Mouse (Mus musculus): ENCODE measurements around the gene Tmem220.

The Tmem220 gene

DNA sequence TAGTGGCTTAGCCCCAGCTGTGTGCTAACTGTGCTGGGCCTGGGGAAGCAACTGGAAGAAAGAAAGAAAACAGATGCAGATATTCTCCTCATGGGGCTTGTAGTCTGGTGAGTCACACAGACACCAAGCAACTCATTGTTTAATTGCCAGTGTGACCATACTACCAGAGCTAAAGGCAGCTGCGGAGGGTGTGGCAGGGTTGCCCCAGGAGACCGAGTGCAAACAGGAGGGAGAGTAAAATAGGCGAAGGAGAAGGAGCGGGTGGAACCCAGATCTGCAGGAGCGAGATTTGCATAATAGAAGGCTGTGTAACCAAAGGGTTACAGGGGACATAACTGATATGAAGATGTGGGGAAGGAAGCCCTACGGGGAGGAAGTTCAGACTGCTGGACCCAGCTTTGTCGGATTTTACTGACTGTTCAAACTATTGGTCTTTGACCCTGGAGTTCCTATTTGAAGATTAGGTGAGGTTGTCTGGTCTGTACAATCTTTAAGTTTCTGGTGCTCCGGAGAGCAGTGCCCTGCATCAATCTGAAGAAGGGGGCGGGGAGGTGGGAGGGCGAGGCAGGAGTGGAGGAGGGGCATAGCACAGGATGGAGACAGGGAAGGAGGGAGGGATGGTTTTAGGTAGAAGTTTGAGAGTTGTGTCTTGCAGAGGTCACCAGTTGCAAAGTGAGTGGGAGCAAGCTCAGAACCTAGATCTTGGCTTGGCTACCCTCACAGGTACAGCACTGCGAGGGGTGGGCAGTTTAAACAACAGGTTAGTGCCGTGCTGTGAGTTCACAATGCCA is 7.0 kb upstream of the Tmem220 start:
- in situ Hi-C loops (cut with MboI, MseI): loop anchor here (10.0 kb wide), 2 partner anchors 337 to 357 kb away; no protein-coding TSS in a partner anchor

DNA sequence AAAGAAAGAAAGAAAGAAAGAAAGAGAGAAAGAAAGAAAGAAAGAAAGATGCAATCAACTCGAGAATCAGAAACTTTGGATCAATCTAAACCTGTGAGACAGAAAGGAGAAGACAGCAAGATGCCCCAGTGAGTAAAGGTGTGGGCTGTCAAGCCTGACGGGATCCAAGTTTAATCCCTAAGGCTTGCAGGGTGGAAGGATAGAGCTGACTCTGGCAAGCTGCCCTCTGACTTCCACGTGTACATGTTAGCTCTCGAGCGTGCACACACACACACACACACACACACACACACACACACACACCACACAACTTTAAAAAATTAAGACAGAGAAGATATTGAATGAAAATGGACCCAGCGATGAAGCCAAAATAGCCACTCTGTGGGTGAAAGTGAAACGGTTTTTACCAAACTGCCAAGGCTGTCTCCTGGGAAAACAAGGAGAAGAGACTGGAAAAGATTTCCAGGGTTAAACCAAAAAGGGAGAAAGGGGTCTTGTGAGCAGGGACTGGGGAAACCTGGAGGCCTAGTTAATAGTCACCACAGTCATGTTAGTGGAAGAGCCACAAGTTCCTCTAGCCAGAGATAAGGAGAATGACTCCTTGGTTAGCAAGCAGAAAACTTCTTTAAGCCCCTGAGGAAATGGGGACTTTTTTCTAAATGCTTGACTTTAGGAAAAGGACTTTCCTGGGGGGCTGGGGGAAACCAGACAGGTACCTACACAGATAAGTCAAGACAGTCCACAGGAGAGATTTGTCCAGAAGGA is 5.1 kb upstream of the Tmem220 start:
- in situ Hi-C loops (cut with MboI, MseI): loop anchor here (10.0 kb wide), 3 partner anchors 335 to 835 kb away; no protein-coding TSS in a partner anchor

DNA sequence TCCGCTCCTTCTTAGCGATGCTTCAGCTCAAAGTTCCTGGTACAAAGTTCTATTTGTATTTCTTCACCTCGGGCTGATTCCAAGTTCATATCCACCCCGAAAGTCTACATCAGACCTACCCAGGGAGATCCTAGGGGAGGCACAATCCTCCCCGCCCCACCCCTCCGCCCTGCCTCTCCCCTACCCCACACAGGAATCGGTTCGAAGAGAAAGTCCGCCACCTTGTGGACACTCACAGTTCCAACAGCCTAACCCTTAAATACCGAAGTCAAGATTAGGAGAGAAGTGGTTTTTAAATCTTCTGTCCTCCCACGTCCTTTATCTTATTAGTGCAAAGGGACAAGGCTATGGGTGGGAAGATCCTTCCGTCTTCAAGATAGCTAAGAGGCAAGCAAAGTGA is 4.0 kb upstream of the Tmem220 start:
- in situ Hi-C loops (cut with MboI, MseI): loop anchor here in 1 of 2 experiments (10.0 kb wide), 1 partner anchor 834 kb away; no protein-coding TSS in a partner anchor

DNA sequence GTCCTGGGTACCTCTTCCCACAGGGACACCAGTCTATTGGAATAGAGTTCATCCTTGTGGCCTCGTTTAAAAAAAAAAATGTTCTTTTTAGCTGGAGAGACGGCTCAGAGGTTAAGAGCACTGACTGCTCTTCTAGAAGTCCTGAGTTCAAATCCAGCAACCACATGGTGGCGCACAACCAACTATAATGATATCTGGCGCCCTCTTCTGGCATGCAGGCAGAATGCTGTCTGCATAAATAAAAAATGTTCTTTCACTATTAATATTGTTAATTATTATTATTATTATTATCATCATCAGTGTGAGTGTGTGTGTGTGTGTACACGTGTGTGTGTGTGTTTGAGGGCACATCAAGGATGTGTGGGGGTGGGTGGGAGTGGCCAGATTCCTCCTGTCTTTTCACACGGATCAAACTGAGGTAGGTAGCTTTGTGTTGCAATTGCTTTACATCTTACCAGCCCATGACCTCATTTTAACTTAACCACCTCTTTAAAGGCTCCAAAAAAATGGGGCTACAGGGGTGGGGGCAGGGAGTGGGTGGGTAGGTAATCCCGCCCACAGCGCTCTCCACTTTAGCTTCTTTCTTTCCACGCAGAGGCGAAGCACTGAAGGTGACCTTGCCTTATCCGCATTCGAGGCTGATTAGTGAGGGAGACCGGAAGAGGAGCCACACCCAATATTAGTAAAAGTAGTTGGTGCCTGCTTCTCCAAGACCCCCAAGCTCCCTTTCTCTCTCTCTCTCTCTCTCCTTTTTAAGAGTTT is 2.4 kb upstream of the Tmem220 start:
- in situ Hi-C loops (cut with MboI, MseI): loop anchor here in 1 of 2 experiments (10.0 kb wide), 1 partner anchor 832 kb away; no protein-coding TSS in a partner anchor

DNA sequence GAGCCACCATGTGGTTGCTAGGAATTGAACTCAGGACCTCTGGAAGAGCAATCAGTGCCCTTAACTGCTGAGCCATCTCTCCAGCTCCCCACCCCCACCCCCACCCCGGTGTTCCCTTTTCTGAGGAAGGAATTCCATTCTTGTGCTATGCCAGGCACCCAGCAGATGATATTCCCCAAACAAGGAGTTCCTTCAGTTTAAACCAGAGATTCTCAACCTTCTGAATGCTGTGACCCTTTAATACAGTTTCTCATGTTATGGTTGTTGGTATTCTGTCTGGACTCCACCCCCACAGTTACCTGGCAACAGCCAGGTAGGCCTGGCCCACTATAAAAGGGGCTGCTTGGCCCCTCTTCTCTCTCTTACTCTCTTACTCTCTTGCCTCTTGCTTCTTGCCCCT is 1.8 kb upstream of the Tmem220 start:
- in situ Hi-C loops (cut with MboI, MseI): loop anchor here in 1 of 2 experiments (10.0 kb wide), 1 partner anchor 832 kb away; no protein-coding TSS in a partner anchor

DNA sequence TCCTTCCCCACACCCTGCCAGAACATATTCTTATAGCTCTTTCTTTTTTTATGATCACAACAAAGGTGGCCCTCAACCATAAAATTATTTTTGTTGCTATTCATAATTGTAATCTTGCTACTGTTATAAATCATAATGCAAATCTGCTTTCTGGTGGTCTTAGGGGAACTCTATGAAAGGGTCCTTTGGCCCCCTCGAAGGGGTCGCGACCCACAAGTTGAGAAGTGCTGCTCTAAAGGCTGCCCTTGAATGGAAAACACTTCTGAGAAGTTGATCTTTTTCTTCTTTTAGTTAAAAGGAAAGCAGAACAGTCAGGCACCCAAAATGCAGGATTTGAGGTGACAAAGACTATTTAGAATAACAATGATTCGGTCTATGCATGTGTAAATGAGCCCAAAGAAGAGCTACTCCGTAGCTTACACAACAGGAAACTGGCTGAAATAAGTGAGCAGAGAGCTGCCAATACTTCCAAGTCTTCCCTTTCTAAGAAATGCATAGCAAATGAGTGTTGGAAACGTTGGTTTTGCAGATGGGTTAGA is 1.1 kb upstream of the Tmem220 start:
- in situ Hi-C loops (cut with MboI, MseI): loop anchor here in 1 of 2 experiments (10.0 kb wide), 1 partner anchor 831 kb away; no protein-coding TSS in a partner anchor

DNA sequence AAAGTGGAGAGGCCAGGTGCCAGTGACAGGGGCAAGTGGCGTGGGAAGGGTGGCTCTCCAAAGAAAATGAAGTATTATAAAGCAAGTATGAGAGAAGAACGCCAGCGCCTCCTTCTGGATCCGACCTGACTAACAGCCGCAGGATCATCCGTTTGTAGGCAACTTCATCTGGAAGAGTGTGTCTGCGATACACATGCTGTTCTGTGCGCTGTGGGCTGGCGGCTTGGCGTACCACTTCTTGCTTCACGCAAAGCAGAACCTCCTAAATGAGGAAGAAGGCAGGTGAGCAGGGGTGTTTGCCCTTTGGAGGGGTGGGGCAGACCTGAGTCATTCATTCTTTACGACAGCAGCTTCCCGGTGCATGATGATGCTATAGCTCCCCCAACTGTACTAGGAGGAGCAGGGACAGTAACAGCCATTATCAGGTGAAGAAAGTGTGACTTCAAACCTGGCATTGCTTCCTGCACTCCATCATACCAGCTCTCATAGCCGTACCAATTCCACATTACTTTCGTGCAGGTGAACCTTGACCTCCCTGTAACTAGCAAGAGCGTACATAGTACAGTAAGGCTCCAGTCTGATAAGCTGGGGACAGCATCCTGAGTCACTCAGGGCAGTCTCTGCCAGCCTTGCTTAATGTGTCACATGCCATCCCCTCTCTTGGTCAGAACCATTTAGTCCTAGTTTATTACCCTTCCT is 6.1 kb downstream of the Tmem220 start:
- in situ Hi-C loops (cut with MboI, MseI): loop anchor here in 1 of 2 experiments (25.0 kb wide), 1 partner anchor 1219 kb away; the partner anchor contains the start of gene Zkscan6

DNA sequence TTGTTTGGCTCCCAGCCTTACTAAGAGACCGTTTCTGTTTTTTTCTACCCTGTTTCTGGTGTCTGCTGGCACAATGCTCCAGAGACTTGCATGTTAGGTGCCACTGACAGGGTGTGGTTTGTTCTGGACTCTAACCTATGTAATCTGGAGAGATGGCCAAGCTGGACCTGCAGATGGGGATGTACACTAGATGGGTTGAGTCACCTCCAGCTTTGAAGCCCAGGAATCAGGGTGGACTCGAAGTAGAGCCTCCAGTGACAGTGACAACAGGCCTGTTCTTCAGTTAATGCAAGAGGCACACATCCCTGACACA is 6.6 kb downstream of the Tmem220 start:
- in situ Hi-C loops (cut with MboI, MseI): loop anchor here in 1 of 2 experiments (25.0 kb wide), 1 partner anchor 1219 kb away; the partner anchor contains the start of gene Zkscan6

DNA sequence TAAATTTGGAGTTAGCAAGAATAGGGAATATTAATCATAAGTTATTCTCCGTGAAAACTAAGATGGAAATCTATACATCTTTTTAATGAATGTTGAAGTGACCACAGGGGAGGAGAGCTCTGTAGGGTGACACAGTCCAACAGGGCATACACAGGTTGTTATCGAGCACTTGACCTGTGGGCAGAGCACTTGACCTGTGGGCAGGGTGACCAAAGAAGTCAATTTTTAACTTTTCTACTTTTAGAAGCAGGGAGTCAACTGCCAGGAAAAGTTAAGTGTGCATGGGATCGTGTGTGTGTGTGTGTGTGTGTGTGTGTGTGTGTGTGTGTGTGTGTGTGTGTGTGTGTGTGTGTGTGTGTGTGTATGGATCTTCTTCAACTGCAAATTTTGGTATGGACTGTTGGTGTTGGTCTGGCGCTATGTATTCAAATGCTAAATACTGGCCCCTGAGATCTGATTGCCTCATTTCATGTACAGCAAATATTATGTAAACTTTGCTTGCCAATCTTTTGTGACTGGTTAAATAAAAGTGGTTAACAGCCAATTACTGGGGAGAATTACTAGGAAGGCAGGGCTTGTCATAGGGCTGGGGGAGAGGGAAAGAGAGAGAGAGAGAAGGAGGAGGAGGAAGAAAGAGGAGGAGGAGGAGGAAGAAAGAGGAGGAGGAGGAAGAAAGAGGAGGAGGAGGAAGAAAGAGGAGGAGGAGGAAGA is 10.0 kb downstream of the Tmem220 start:
- in situ Hi-C loops (cut with MboI, MseI): loop anchor here in 1 of 2 experiments (25.0 kb wide), 1 partner anchor 1223 kb away; the partner anchor contains the start of gene Zkscan6

DNA sequence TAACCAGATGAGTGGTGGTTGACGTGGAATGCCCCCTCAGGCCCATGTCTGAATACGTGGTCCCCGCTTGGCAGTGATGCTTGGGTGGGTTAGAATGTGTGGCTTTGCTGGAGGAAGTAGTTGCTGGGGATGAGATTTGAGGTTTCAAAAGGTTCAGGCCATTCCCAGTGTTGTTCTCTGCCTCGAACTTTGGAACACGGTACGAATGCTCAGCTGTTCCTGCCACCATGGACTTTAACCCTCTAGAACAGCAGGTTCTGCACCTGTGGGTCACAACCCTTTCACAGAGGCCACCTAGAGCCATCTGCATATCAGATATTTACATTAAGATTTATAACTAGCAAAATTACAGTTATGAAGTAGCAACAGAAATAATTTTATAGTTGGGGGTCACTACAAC is 11.3 kb downstream of the Tmem220 start:
- in situ Hi-C loops (cut with MboI, MseI): loop anchor here in 1 of 2 experiments (25.0 kb wide), 1 partner anchor 1224 kb away; the partner anchor contains the start of gene Zkscan6

DNA sequence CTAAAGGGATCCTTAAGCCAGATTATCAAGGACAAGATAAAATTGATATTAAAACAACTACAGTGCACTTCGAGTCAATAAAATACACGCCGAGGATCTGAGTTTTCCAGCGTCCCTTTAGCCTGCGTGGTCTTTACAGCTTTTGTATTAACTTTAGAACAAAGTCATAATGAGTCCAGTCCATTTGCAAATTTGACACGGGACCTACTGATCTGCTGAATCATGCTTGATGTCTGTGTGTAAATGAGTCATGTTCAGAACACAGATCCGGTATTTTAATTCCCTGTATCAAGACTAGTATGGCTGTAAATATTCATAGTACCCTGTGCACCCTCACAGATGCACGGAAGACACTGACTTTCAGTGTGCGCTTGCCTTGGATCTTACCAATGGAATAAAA is 11.9 kb downstream of the Tmem220 start:
- in situ Hi-C loops (cut with MboI, MseI): loop anchor here in 1 of 2 experiments (25.0 kb wide), 1 partner anchor 1225 kb away; the partner anchor contains the start of gene Zkscan6

DNA sequence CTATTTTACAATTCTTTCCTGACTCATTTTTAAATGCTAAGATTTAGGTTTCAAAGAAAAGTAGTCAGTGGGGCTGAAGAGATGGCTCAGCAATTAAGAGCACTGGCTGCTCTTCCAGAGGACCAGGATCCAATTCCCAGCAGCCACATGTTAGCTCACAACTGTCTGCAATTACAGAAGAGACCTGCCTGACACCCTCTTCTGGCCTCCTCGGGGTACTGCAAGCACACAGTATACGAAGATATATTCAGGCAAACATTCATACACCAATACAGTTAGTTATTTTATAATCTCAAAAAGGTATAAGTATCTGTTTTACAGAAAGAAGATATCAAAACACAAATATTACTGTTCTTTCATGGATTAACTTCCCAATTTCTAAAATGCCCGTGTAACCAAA is 14.8 kb downstream of the Tmem220 start:
- in situ Hi-C loops (cut with MboI, MseI): loop anchor here in 1 of 2 experiments (25.0 kb wide), 1 partner anchor 1227 kb away; the partner anchor contains the start of gene Zkscan6

DNA sequence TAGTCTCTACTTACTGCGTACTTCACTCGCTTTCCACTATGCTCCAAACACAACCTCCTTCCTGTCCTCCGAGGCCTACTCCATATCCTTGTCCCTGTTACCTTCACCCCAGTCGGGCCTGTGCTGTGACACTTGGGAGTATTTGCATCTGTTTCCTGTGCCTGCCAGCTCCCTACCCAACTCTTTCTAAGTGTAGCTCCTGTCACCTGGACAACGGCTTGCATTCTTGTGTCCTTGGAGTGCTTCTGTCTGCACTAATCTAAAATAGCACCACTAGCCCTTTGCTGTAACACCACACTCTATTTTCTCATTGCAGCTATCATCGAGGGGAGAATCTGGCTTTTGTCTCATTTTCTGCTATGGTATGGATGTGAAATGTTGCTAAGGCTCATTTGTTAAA is 15.5 kb downstream of the Tmem220 start:
- in situ Hi-C loops (cut with MboI, MseI): loop anchor here in 1 of 2 experiments (25.0 kb wide), 1 partner anchor 1228 kb away; the partner anchor contains the start of gene Zkscan6

DNA sequence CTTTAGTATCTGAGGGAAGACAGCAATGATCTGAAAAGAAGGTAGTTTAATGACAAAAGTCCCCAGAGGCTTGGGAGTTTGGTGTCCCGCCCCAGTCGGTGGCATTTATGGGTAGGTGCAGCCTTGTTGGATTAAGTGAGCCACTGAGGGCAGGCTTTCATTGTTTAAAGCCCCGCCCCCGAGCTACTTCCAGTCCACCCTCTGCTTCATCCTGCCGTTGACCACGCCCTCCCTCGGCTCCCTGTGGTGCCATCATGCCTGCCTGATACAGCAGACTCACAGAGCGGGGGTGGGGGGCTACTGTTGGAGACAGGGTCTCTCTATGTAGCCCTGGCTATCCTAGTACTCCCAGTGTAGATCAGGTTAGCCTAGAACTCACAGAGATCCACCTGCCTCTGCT is 18.1 kb downstream of the Tmem220 start:
- in situ Hi-C loops (cut with MboI, MseI): loop anchor here in 1 of 2 experiments (25.0 kb wide), 1 partner anchor 1231 kb away; the partner anchor contains the start of gene Zkscan6

DNA sequence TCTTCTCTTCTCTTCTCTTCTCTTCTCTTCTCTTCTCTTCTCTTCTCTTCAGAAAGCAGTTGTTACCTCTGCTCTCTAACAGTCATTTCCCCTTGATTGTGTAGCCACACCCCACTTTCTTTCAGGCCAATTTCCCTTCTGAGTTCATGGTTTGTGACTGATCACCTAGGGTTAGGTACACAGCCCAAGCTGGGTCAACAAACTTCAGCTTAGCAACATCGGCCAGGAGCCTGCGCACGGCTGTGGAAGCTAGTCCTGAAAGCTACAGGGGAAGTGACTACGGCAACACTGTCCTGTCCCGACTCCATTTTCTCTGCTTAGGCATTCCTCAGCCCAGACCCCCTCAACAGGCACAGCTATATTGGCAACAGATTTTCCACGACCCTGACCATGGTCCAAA is 20.0 kb downstream of the Tmem220 start:
- in situ Hi-C loops (cut with MboI, MseI): loop anchor here in 1 of 2 experiments (25.0 kb wide), 1 partner anchor 1233 kb away; the partner anchor contains the start of gene Zkscan6

DNA sequence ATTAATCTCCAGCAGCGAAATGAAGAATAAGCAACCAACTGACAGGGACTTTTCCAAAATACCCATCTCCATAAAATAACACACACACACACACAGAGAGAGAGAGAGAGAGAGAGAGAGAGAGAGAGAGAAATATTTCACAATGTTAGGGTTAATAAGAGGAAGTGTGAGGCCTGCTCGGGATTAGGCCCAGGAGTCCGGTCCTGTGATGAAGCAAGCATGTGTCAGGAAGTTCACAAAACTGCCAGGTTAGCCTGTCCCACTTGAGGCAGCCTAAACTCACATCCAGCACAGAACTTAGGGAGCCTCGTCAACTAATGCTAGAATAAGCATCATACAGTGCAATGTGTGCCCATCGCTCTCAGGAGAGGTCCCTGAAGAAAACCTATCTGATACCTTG is 22.2 kb downstream of the Tmem220 start:
- in situ Hi-C loops (cut with MboI, MseI): loop anchor here in 1 of 2 experiments (25.0 kb wide), 1 partner anchor 1235 kb away; the partner anchor contains the start of gene Zkscan6

DNA sequence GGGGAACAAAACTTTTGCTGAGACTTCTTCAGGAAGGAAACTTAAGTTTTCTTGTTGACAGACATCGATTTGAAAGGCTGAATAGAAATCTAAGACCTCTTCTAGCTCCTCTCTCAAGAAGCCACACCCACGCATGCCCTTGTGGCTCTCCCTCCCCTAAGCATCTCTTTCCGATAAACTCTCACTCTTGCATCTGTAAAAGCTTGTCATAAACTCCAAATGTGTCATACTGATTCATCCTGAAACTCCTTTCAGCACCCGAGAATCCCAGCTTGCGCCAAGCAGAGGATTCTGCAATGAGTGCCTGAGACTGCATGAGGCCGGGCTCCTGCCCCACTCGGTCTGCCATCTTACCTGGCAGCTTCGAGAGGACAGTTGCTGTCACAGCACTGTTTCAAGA is 23.5 kb downstream of the Tmem220 start:
- in situ Hi-C loops (cut with MboI, MseI): loop anchor here in 1 of 2 experiments (25.0 kb wide), 1 partner anchor 1236 kb away; the partner anchor contains the start of gene Zkscan6

DNA sequence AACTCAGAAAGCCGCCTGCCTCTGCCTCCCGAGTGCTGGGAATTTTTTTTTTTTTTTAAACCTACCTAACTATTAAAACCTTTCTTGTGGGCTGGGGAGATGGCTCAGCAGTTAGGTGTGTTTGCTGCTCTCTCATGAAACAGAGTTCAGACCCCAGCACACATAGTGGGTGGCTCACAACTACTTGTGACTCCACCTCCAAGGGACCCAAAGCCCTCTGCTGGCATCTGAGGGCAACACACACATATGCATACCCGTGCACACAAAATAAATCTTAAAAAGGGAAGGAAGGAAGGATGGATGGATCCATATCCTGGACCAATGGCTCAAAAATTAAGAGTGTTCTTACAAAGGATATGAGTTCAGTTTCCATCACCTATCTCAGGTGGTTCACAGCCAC is 24.3 kb downstream of the Tmem220 start:
- in situ Hi-C loops (cut with MboI, MseI): loop anchor here in 1 of 2 experiments (25.0 kb wide), 1 partner anchor 1237 kb away; the partner anchor contains the start of gene Zkscan6

Data from T-helper 17 cell (primary cell).